Mouse (Mus musculus) heart, embryonic 14.5 days (tissue): Measurements from ENCODE around the gene Nxn. TPM values are rescaled to one million over a fixed set of nuclear protein-coding genes. Genes with fewer than 3 reads are reported as not detected.
"Not testable (repeated sequence)": the region's sequence is repeated elsewhere in the genome, so short reads cannot be mapped to it uniquely, and the experiment has no call there.

ENCODE experiments used
- ATAC-seq: fragments of 200-750 bp; cut with Nextera tagmentation; 2 replicates; pipeline ENCODE4 v1.8.0; 2017; ENCODE audit warnings: low read depth, moderate TSS enrichment; ENCODE audit not compliant: insufficient number of reproducible peaks, insufficient read depth, low FRiP score
- H3K27ac ChIP-seq, 2 experiments: fragments of 200-500 bp in 1 of 2; fragments of 300-500 bp in 1 of 2; sonication (generic) in 1 of 2; replicated peaks in 1 of 2; 2 replicates each; pipeline ENCODE4 v1.5.1; 2012 to 2014; ENCODE audit warnings: low read depth in 2 of 2, low read length in 2 of 2, control low read depth in 1 of 2, mild to moderate bottlenecking in 1 of 2, mixed read lengths in 1 of 2; ENCODE audit not compliant: control insufficient read depth in 1 of 2, insufficient read depth in 1 of 2
- H3K27me3 ChIP-seq: fragments of 300-500 bp; sonication (generic); 2 replicates; pipeline ENCODE4 v1.6.1; 2014; ENCODE audit warnings: mild to moderate bottlenecking, low read length, control low read depth; ENCODE audit not compliant: control insufficient read depth, insufficient read depth
- H3K36me3 ChIP-seq: fragments of 300-500 bp; sonication (generic); 2 replicates; pipeline ENCODE4 v1.6.1; 2014; ENCODE audit warnings: mild to moderate bottlenecking, control low read depth, low read length, mixed read lengths; ENCODE audit not compliant: control insufficient read depth, insufficient read depth
- H3K4me1 ChIP-seq, 2 experiments: fragments of 200-500 bp in 1 of 2; fragments of 300-500 bp in 1 of 2; sonication (generic) in 1 of 2; 2 replicates each; pipeline ENCODE4 v1.6.1; 2012 to 2014; ENCODE audit warnings: low read length in 2 of 2, control low read depth in 1 of 2, mixed read lengths in 1 of 2; ENCODE audit not compliant: control insufficient read depth in 2 of 2, insufficient read depth in 2 of 2
- H3K4me2 ChIP-seq: fragments of 300-500 bp; sonication (generic); 2 replicates; pipeline ENCODE4 v1.6.1; 2014; ENCODE audit warnings: mild to moderate bottlenecking, low read length
- H3K4me3 ChIP-seq, 2 experiments: fragments of 200-500 bp in 1 of 2; fragments of 300-500 bp in 1 of 2; sonication (generic) in 1 of 2; 2 replicates each; pipeline ENCODE4 v1.5.1; 2012 to 2014; ENCODE audit warnings: low read length in 2 of 2, mild to moderate bottlenecking in 2 of 2, control low read depth in 1 of 2, low read depth in 1 of 2, moderate library complexity in 1 of 2; ENCODE audit not compliant: control insufficient read depth in 1 of 2, insufficient read depth in 1 of 2
- H3K9ac ChIP-seq: fragments of 300-500 bp; sonication (generic); 2 replicates; pipeline ENCODE4 v1.6.1; 2014; ENCODE audit warnings: mild to moderate bottlenecking, low read length
- H3K9me3 ChIP-seq: fragments of 300-500 bp; sonication (generic); 2 replicates; pipeline ENCODE4 v1.6.1; 2016; ENCODE audit warnings: low read length, control low read depth; ENCODE audit not compliant: control insufficient read depth
- WGBS: fragments of 180-500 bp; shearing (Covaris S2); extraction: QIAGEN DNeasy Blood & Tissue Kit; methylation state at CpG from one replicate; pipeline ENCODE4 v1.1.7; 2014; 5-methylcytosine and 5-hydroxymethylcytosine counted together
- polyA plus RNA-seq: library from polyadenylated mRNA; unstranded; fragments of >200 nt; fragmentation: Nextera tagmentation; extraction: Ambion mirVana; gene quantifications from 2 replicates; pipeline ENCODE4 v1.2.1, GENCODE M21; 2014

Gene Nxn
- polyA plus RNA-seq, 1 experiment from 2014 or later = 26.8 TPM

- no peak overlapping the region for H3K27ac ChIP-seq
- no peak for ATAC-seq
- H3K36me3 ChIP-seq = peaks cover 44% of the 10 kb centered on the region
- WGBS = 87% methylated on average over 5 of the region's 5 CpGs
- H3K4me1 ChIP-seq = peaks cover 2 to 7% of the 10 kb centered on the region in 2 experiments; a peak in 2 of 4 replicates
- no peaks in the 10 kb centered on the region for H3K9me3 ChIP-seq
- H3K9ac ChIP-seq = no peak overlapping the region
- H3K27me3 ChIP-seq = no peaks in the 10 kb centered on the region
- no peak overlapping the region for H3K4me3 ChIP-seq
- H3K4me2 ChIP-seq = no peak overlapping the region
These were observed 185.1 kb downstream of the Nxn start for GRCm38 (mm10) chr11:76213841-76214240.

GRCm38 (mm10) chr11:76211595-76211994 is 187.3 kb downstream of the Nxn start:
- WGBS = 82% methylated on average over 3 of the region's 6 CpGs
- not testable (repeated sequence) for H3K27ac ChIP-seq, H3K4me3 ChIP-seq, H3K27me3 ChIP-seq, H3K4me2 ChIP-seq, H3K4me1 ChIP-seq, H3K9me3 ChIP-seq, H3K9ac ChIP-seq, ATAC-seq
- H3K36me3 ChIP-seq = peaks cover 65% of the 10 kb centered on the region

GRCm38 (mm10) chr11:76210228-76210985 is 188.5 kb downstream of the Nxn start:
- WGBS = 79% methylated on average over 13 of the region's 13 CpGs
- H3K4me3 ChIP-seq = no peak overlapping the region

More at GRCm38 (mm10) chr11:76210228-76210985, 188.5 kb downstream of the Nxn start:
- H3K4me2 ChIP-seq = no peak overlapping the region
- no peak for ATAC-seq
- H3K9me3 ChIP-seq = no peaks in the 10 kb centered on the region
- no peak overlapping the region for H3K9ac ChIP-seq
- H3K27me3 ChIP-seq = no peaks in the 10 kb centered on the region
- no peak overlapping the region for H3K27ac ChIP-seq
- peaks cover 77% of the 10 kb centered on the region for H3K36me3 ChIP-seq
- no peaks in the 10 kb centered on the region for H3K4me1 ChIP-seq

Other genes with a start within 250 kb of the Nxn start
- 31.5 and 32.5 TPM in 2 replicates for gene Vps53, start 219.5 kb downstream of the Nxn start, polyA plus RNA-seq
- 22.4 and 23.1 TPM in 2 replicates for gene Fam57a, start 219.5 kb downstream of the Nxn start, polyA plus RNA-seq
- gene Dbil5, start 181.5 kb downstream of the Nxn start, polyA plus RNA-seq = 1.0 and 2.1 TPM in 2 replicates
- 18.8 and 23.0 TPM in 2 replicates for gene Gemin4, start 181.5 kb downstream of the Nxn start, polyA plus RNA-seq
- 21.8 and 23.2 TPM in 2 replicates for gene Mrm3, start 155.4 kb downstream of the Nxn start, polyA plus RNA-seq
- 135 and 138 TPM in 2 replicates for gene Glod4, start 155.4 kb downstream of the Nxn start, polyA plus RNA-seq
- gene Timm22, start 7.8 kb upstream of the Nxn start, polyA plus RNA-seq = 93.4 and 96.2 TPM in 2 replicates
- 25.6 and 25.8 TPM in 2 replicates for gene Abr, start 223.2 kb upstream of the Nxn start, polyA plus RNA-seq